ENCODE assay signal across 14 mouse cellular contexts in genomic region chr13:45396724-45397123, GRCm38 (mm10). TPM values are rescaled to one million over a fixed set of nuclear protein-coding genes. Genes with fewer than 3 reads are reported as not detected.
DNase-seq lines count a peak whose midpoint lies in the region; ATAC-seq and TF ChIP-seq lines count a peak whose summit lies in the region.
"Had no signal": no experiment of that assay in that cellular context is flagged by ENCODE, and none has a peak within 500 bp of the region (broad histone marks: within the 10 kb centered on the region; RNA-seq: fewer than 3 reads in every experiment).

No protein-coding gene starts in this region.

- H3K4me2 ChIP-seq in forebrain, postnatal 0 days (ENCODE audit: low read depth): no peak overlapping the region
- H3K4me2 ChIP-seq in forebrain, embryonic 16.5 days (ENCODE audit: low read length): no peak overlapping the region
- peak overlapping the region; percentile 18 for H3K4me2 ChIP-seq in limb, embryonic 12.5 days
- H3K4me2 ChIP-seq: midbrain, embryonic 12.5 days had no signal

- no peaks in the 10 kb centered on the region for H3K9me3 ChIP-seq in forebrain, postnatal 0 days (ENCODE audit: low read length)
- H3K9me3 ChIP-seq in forebrain, embryonic 16.5 days (ENCODE audit: control insufficient read depth, low read length): no peaks in the 10 kb centered on the region
- H3K9me3 ChIP-seq in embryonic facial prominence, embryonic 10.5 days: no peaks in the 10 kb centered on the region
- no peaks in the 10 kb centered on the region for H3K9me3 ChIP-seq in limb, embryonic 12.5 days
- H3K9me3 ChIP-seq: midbrain, embryonic 12.5 days had no signal

- TF ChIP-seq CTCF in forebrain, postnatal 0 days (IDR thresholded peaks at IDR 0.05; ENCODE audit: low read depth): no peak
- TF ChIP-seq CTCF in layer of hippocampus, adult 2 months (conservative IDR thresholded peaks at IDR 0.05): no peak

- no peaks in the 10 kb centered on the region; the same call in 1 of the 2 replicates for H3K27me3 ChIP-seq in forebrain, postnatal 0 days (ENCODE audit: insufficient read depth, low read length)
- no peaks in the 10 kb centered on the region for H3K27me3 ChIP-seq in forebrain, embryonic 16.5 days (replicated peaks; ENCODE audit: control insufficient read depth, insufficient read depth, low read length)
- no peaks in the 10 kb centered on the region for H3K27me3 ChIP-seq in embryonic facial prominence, embryonic 10.5 days (replicated peaks; ENCODE audit: low read depth, poor library complexity, severe bottlenecking)
- H3K27me3 ChIP-seq in limb, embryonic 12.5 days: no peaks in the 10 kb centered on the region

- peaks cover 10% of the 10 kb centered on the region; the same call in 1 of the 2 replicates for H3K4me1 ChIP-seq in forebrain, postnatal 0 days (ENCODE audit: insufficient read depth)
- peaks cover 2% of the 10 kb centered on the region; the same call in 1 of the 2 replicates for H3K4me1 ChIP-seq in forebrain, embryonic 16.5 days (replicated peaks; ENCODE audit: control insufficient read depth, insufficient read depth, low read length)
- H3K4me1 ChIP-seq in embryonic facial prominence, embryonic 10.5 days: peaks cover 78% of the 10 kb centered on the region
- peaks cover 82% of the 10 kb centered on the region for H3K4me1 ChIP-seq in limb, embryonic 12.5 days (replicated peaks)

- H3K36me3 ChIP-seq in forebrain, postnatal 0 days (ENCODE audit: insufficient read depth): no peaks in the 10 kb centered on the region
- H3K36me3 ChIP-seq in forebrain, embryonic 16.5 days (ENCODE audit: control insufficient read depth, insufficient read depth): no peaks in the 10 kb centered on the region
- peaks cover 17% of the 10 kb centered on the region for H3K36me3 ChIP-seq in embryonic facial prominence, embryonic 10.5 days (replicated peaks)
- peaks cover 28% of the 10 kb centered on the region for H3K36me3 ChIP-seq in limb, embryonic 12.5 days
- H3K36me3 ChIP-seq: midbrain, embryonic 12.5 days had no signal

- 88% methylated on average over 8 of the region's 8 CpGs for WGBS in forebrain, postnatal 0 days
- WGBS in forebrain, embryonic 16.5 days: 86% methylated on average over 8 of the region's 8 CpGs
- 86% methylated on average over 8 of the region's 8 CpGs for WGBS in embryonic facial prominence, embryonic 10.5 days
- WGBS in limb, embryonic 12.5 days: 53% methylated on average over 8 of the region's 8 CpGs

- no peak overlapping the region for H3K4me3 ChIP-seq in forebrain, postnatal 0 days (ENCODE audit: low read depth, low read length)
- H3K4me3 ChIP-seq in forebrain, embryonic 16.5 days (replicated peaks; ENCODE audit: low read length): no peak overlapping the region
- H3K4me3 ChIP-seq in layer of hippocampus, adult 2 months: no peak overlapping the region
- H3K4me3 ChIP-seq in embryonic facial prominence, embryonic 10.5 days: no peak overlapping the region
- no peak overlapping the region for H3K4me3 ChIP-seq in limb, embryonic 12.5 days (replicated peaks)
- H3K4me3 ChIP-seq: midbrain, embryonic 12.5 days had no signal

- DNase-seq in forebrain, postnatal 0 days: no peak
- no peak for DNase-seq in layer of hippocampus, adult 2 months (ENCODE audit: low spot score in 2 of 2)
- no peak for DNase-seq in layer of hippocampus, adult 9-11 months
- DNase-seq in embryonic facial prominence, embryonic 10.5 days (ENCODE audit: low spot score): no peak
- no peak for DNase-seq in cerebellum, postnatal 36 days
- no peak for DNase-seq in liver
- DNase-seq: cerebellum, adult 2 months; gastrocnemius, postnatal 36 days; left cerebral cortex, postnatal 4 days; right cerebral cortex, postnatal 25 days had no signal

- no peak overlapping the region for H3K9ac ChIP-seq in forebrain, postnatal 0 days
- no peak overlapping the region for H3K9ac ChIP-seq in forebrain, embryonic 16.5 days (replicated peaks; ENCODE audit: low read depth, low read length)
- H3K9ac ChIP-seq in limb, embryonic 12.5 days (replicated peaks): 0 out of 2 replicates have a peak overlapping the region, but pooled peaks have one; percentile 34
- H3K9ac ChIP-seq: midbrain, embryonic 12.5 days had no signal

- ATAC-seq in forebrain, postnatal 0 days: no peak
- ATAC-seq in forebrain, embryonic 16.5 days: no peak
- ATAC-seq in limb, embryonic 12.5 days (ENCODE audit: insufficient number of reproducible peaks, insufficient read depth, low FRiP score, low TSS enrichment, low read depth): no peak
- ATAC-seq: inflammation-experienced regulatory T-cells, adult 6 months had no signal

- H3K27ac ChIP-seq in forebrain, postnatal 0 days (ENCODE audit: low read depth, low read length): peak overlapping the region; percentile 36; the same call in 1 of the 2 replicates
- H3K27ac ChIP-seq in forebrain, embryonic 16.5 days (ENCODE audit: low read length): no peak overlapping the region
- H3K27ac ChIP-seq in layer of hippocampus, adult 2 months: peak overlapping the region; percentile 80
- peak overlapping the region; percentile 79 for H3K27ac ChIP-seq in embryonic facial prominence, embryonic 10.5 days (replicated peaks)
- peak overlapping the region; percentile 92 for H3K27ac ChIP-seq in limb, embryonic 12.5 days
- H3K27ac ChIP-seq: midbrain, embryonic 12.5 days had no signal

RNA-seq across cellular contexts. Expression of gene Mylip, which starts 7.2 kb away (rescaled TPM):
- 15.6 and 17.9 TPM in 2 replicates for total RNA-seq in forebrain, postnatal 0 days (2014; rRNA removed)
- 1.7 and 3.8 TPM in 2 replicates for polyA plus RNA-seq in forebrain, postnatal 0 days (2015; fragmentation: Nextera tagmentation; extraction: Ambion mirVana)
- 5.6 and 5.8 TPM in 2 replicates for polyA plus RNA-seq in forebrain, embryonic 16.5 days (2015; fragmentation: Nextera tagmentation; extraction: Ambion mirVana)
- total RNA-seq in layer of hippocampus, adult 2 months (2021): 10 to 100 TPM; 18.8 to 21.0 TPM
- 7.5 and 9.2 TPM in 2 replicates for polyA plus RNA-seq in embryonic facial prominence, embryonic 10.5 days (2016; fragmentation: Nextera tagmentation; extraction: Ambion mirVana)
- polyA plus RNA-seq in limb, embryonic 12.5 days (2016; fragmentation: Nextera tagmentation; extraction: Ambion mirVana): 25.4 and 25.6 TPM in 2 replicates
